Mouse (Mus musculus): ENCODE measurements around the gene Enoph1. TPM values are rescaled to one million over a fixed set of nuclear protein-coding genes. Genes with fewer than 3 reads are reported as not detected.

Gene Enoph1
- polyA plus RNA-seq, 1 experiment: 8.2 TPM

DNA sequence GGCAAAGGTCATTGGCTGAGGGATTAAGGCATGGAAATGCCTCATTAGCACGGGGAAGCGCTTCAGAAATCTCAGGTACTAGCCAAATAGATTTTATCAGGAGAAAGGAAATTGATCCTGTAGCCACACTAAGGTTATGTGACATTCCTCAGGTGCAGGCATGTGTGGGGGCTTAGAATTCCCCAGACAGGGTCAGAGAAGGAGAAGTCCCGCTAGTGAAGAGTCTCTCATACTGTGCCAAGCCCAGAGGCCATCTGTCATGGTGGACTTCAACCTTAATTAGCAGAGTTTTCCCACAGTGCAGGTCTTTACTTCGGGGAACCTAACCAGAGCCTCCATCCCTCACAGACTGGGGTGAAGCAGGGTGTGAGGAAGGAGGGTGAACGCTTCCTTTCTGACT lies 57.2 kb downstream of the Enoph1 start:
- Histone ChIP-seq H3K79me2 (ENCODE audit: control insufficient read depth, insufficient read depth) (no peaks in the 10 kb centered on the region), H3K4me3 (no peak overlapping the region), H3K4me2 (ENCODE audit: low read depth) (no peak overlapping the region), H3K27me3 (ENCODE audit: control insufficient read depth, insufficient read depth, insufficient read length) (peaks cover 6% of the 10 kb centered on the region), H3ac (ENCODE audit: control insufficient read depth, insufficient read length) (no peak overlapping the region), H3K36me3 (ENCODE audit: control insufficient read depth, insufficient read depth) (no peaks in the 10 kb centered on the region)
- TF ChIP-seq POLR2A (IDR thresholded peaks at IDR 0.05; ENCODE audit: insufficient read length, low read depth) (no peak), TCF3 (IDR thresholded peaks at IDR 0.05; ENCODE audit: insufficient read length, low read depth) (no peak), SRF (IDR thresholded peaks at IDR 0.05; ENCODE audit: control insufficient read depth, insufficient read length, low read depth) (no peak), USF1 (IDR thresholded peaks at IDR 0.05; ENCODE audit: low read depth) (no peak), TCF12 (IDR thresholded peaks at IDR 0.05; ENCODE audit: insufficient read depth, poor library complexity, severe bottlenecking) (no peak), POLR2AphosphoS2 (IDR thresholded peaks at IDR 0.05; ENCODE audit: insufficient read length, low read depth) (no peak), REST (IDR thresholded peaks at IDR 0.05; ENCODE audit: insufficient read depth, insufficient read length) (no peak), MYOD1 (IDR thresholded peaks at IDR 0.05; ENCODE audit: control insufficient read depth in 1 of 3, insufficient read length in 2 of 3, low read depth in 2 of 3) (no peak), MAX (IDR thresholded peaks at IDR 0.05; ENCODE audit: low read depth) (no peak), E2F4 (IDR thresholded peaks at IDR 0.05; ENCODE audit: insufficient read depth) (no peak), CEBPB (IDR thresholded peaks at IDR 0.05; ENCODE audit: insufficient read depth, poor library complexity, severe bottlenecking) (no peak)

- Histone ChIP-seq H3K79me2 (ENCODE audit: control insufficient read depth, insufficient read depth) (no peaks in the 10 kb centered on the region), H3K36me3 (ENCODE audit: control insufficient read depth, insufficient read depth) (no peaks in the 10 kb centered on the region), H3K4me3 (no peak overlapping the region), H3ac (ENCODE audit: control insufficient read depth, insufficient read length) (no peak overlapping the region), H3K27me3 (ENCODE audit: control insufficient read depth, insufficient read depth, insufficient read length) (peaks cover 6% of the 10 kb centered on the region), H3K4me2 (ENCODE audit: low read depth) (no peak overlapping the region)
- TF ChIP-seq SRF (IDR thresholded peaks at IDR 0.05; ENCODE audit: control insufficient read depth, insufficient read length, low read depth) (no peak), POLR2AphosphoS2 (IDR thresholded peaks at IDR 0.05; ENCODE audit: insufficient read length, low read depth) (no peak), MYOG (IDR thresholded peaks at IDR 0.05; ENCODE audit: control insufficient read depth in 1 of 3, insufficient read depth in 1 of 3, insufficient read length in 2 of 3, low read depth in 2 of 3) (no peak), REST (IDR thresholded peaks at IDR 0.05; ENCODE audit: insufficient read depth, insufficient read length) (no peak), TCF3 (IDR thresholded peaks at IDR 0.05; ENCODE audit: insufficient read length, low read depth) (no peak)
Observed at GRCm38 (mm10) chr5:100097967-100098366, 58.2 kb downstream of the Enoph1 start.

GRCm38 (mm10) chr5:100102395-100102794 lies 62.6 kb downstream of the Enoph1 start:
- Histone ChIP-seq H3K4me3 (no peak overlapping the region), H3K36me3 (ENCODE audit: control insufficient read depth, insufficient read depth) (no peaks in the 10 kb centered on the region), H3K4me2 (ENCODE audit: low read depth) (no peak overlapping the region), H3ac (ENCODE audit: control insufficient read depth, insufficient read length) (no peak overlapping the region), H3K79me2 (ENCODE audit: control insufficient read depth, insufficient read depth) (no peaks in the 10 kb centered on the region), H3K27me3 (ENCODE audit: control insufficient read depth, insufficient read depth, insufficient read length) (peaks cover 5% of the 10 kb centered on the region)
- TF ChIP-seq USF1 (IDR thresholded peaks at IDR 0.05; ENCODE audit: low read depth) (no peak), POLR2A (IDR thresholded peaks at IDR 0.05; ENCODE audit: insufficient read length, low read depth) (no peak), CEBPB (IDR thresholded peaks at IDR 0.05; ENCODE audit: insufficient read depth, poor library complexity, severe bottlenecking) (no peak), MYOD1 (IDR thresholded peaks at IDR 0.05; ENCODE audit: control insufficient read depth in 1 of 3, insufficient read length in 2 of 3, low read depth in 2 of 3) (no peak), REST (IDR thresholded peaks at IDR 0.05; ENCODE audit: insufficient read depth, insufficient read length) (no peak), MYOG (IDR thresholded peaks at IDR 0.05; ENCODE audit: control insufficient read depth in 1 of 3, insufficient read depth in 1 of 3, insufficient read length in 2 of 3, low read depth in 2 of 3) (no peak), TCF3 (IDR thresholded peaks at IDR 0.05; ENCODE audit: insufficient read length, low read depth) (no peak), E2F4 (IDR thresholded peaks at IDR 0.05; ENCODE audit: insufficient read depth) (no peak), POLR2AphosphoS2 (IDR thresholded peaks at IDR 0.05; ENCODE audit: insufficient read length, low read depth) (no peak), MAX (IDR thresholded peaks at IDR 0.05; ENCODE audit: low read depth) (no peak), TCF12 (IDR thresholded peaks at IDR 0.05; ENCODE audit: insufficient read depth, poor library complexity, severe bottlenecking) (no peak), SRF (IDR thresholded peaks at IDR 0.05; ENCODE audit: control insufficient read depth, insufficient read length, low read depth) (no peak)

DNA sequence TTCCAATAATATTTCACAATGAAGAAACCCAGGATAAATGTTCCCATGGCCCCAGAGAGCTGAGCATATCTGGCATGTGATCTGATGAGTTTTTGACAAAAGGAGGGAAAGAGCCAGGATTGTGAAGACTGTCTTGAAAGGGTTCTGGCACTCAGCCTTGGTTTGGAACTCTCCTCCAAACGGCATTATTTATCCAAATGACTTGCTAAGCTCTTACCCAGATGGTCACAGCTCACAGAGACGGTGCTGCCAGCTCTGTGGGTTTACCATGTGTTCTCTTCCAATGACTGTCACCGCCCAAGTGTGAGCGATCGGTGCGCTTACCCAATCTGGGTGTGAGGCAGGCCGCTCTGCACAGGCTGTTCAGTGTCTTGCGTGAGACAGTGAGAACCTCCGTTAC lies 69.1 kb downstream of the Enoph1 start:
- no peaks in the 10 kb centered on the region for H3K36me3 ChIP-seq (ENCODE audit: control insufficient read depth, insufficient read depth)
- H3K27me3 ChIP-seq (ENCODE audit: control insufficient read depth, insufficient read depth, insufficient read length): peaks cover 9% of the 10 kb centered on the region
- no peak overlapping the region for H3ac ChIP-seq (ENCODE audit: control insufficient read depth, insufficient read length)
- no peak overlapping the region for H3K4me3 ChIP-seq
- H3K79me2 ChIP-seq (ENCODE audit: control insufficient read depth, insufficient read depth): no peaks in the 10 kb centered on the region
- H3K4me2 ChIP-seq (ENCODE audit: low read depth): no peak overlapping the region
- TF ChIP-seq MAX (IDR thresholded peaks at IDR 0.05; ENCODE audit: low read depth) (no peak), TCF12 (IDR thresholded peaks at IDR 0.05; ENCODE audit: insufficient read depth, poor library complexity, severe bottlenecking) (no peak), MYOD1 (IDR thresholded peaks at IDR 0.05; ENCODE audit: control insufficient read depth in 1 of 3, insufficient read length in 2 of 3, low read depth in 2 of 3) (no peak), SRF (IDR thresholded peaks at IDR 0.05; ENCODE audit: control insufficient read depth, insufficient read length, low read depth) (no peak), CEBPB (IDR thresholded peaks at IDR 0.05; ENCODE audit: insufficient read depth, poor library complexity, severe bottlenecking) (no peak), REST (IDR thresholded peaks at IDR 0.05; ENCODE audit: insufficient read depth, insufficient read length) (no peak), USF1 (IDR thresholded peaks at IDR 0.05; ENCODE audit: low read depth) (no peak), TCF3 (IDR thresholded peaks at IDR 0.05; ENCODE audit: insufficient read length, low read depth) (no peak), POLR2AphosphoS2 (IDR thresholded peaks at IDR 0.05; ENCODE audit: insufficient read length, low read depth) (no peak), MYOG (IDR thresholded peaks at IDR 0.05; ENCODE audit: control insufficient read depth in 1 of 3, insufficient read depth in 1 of 3, insufficient read length in 2 of 3, low read depth in 2 of 3) (no peak), E2F4 (IDR thresholded peaks at IDR 0.05; ENCODE audit: insufficient read depth) (no peak), POLR2A (IDR thresholded peaks at IDR 0.05; ENCODE audit: insufficient read length, low read depth) (no peak)
